Mouse (Mus musculus): ENCODE measurements around the gene Frem1.

The Frem1 gene

DNA sequence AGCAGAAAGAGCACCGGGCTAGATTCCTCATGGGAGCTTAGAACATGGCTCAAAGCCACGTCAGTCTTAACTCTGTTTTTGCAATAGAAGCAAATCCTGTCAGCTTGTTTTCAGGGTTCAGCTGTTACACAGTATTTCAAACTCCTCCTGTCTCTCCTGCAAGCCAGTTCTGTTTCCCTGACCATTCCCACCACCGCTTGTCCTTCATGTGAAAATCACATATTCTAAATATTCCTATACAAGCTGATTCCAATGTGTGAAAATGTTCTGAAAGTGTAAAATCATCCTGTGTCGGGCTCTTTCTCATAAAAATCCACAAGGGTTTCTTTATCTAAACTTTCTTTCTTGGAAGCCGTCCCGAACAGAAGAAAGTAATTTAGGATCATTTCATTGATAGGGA, 22.0 kb downstream of the Frem1 start:
- no peak for DNase-seq (ENCODE audit: low read depth)

DNA sequence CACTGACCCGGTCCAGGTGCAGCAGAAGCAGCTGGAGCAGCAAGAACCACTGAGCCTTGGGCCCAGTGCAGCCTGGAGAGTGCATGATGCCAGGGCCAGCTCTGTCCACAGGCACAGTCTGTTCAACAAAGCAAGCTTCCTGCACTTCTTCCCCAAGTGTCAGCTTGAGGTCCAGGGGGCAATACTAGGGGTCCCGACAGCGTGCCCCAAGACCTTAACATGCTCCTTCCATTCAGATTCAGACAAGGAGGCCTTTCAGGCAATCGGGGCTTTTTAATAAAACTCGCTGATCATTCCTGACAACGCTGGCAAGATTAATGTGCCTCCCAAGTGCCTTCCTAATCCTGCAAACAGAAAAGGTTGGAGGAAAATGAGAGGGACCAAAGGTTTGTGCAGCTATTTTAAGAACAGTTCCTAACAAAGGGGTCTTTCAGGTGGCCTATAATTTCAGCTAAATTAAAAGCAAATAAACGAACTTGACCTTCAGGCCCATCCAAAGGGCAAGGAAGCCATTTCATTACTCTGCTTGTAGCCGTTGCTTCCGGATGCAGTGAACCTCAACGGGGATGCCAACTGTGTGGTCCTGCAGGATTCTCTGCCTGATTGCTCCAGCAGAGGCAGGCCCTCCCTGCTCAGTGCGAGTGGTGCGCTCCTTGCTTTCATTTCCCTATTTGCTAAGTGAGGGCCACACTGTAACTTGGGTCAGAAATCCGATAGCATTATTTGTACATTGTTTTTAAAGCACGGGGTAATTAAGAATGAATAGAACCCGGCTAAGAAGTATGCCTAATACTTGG, 31.2 kb downstream of the Frem1 start:
- no peak for DNase-seq (ENCODE audit: low read depth)

- no peak for DNase-seq (ENCODE audit: low read depth)
These were observed 33.7 kb downstream of the Frem1 start for GRCm38 (mm10) chr4:83018111-83019105.

DNA sequence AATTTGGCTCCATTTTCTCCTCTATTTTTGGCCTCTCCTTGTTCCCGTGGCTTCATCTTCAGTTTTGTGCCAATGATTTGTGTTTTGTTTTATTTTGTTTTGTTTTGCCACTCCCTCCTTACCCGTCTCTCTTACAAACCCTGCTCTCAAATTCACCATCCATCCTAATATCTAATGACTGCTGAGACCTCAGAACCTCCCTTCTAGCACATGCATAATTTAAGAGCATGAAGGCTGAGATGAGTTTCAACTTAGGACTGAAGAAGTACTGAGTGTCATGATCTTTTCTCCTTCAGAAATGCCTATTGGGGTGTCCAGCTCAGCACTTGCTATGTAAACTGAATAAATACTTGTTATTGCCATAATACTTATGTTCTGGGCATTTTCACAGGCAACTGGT, 37.6 kb downstream of the Frem1 start:
- no peak for DNase-seq (ENCODE audit: low read depth)

DNA sequence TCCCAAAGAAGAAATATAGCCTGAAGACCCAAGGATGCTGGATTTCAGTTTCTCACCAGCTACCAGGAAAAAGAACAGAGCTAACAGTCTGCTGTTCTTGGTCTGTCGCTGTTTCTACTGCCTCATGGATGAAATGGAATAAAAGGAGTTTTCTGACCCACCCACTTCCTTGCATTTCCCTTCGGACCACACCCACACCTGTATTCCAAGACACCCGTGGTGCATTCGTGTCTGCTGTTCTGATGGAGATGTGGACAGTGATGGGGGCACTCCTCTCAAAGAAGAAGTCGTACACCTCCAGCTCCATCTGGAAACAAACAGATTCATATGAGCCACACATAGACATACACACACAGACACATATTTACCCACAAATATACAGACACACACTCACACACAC, 48.1 kb downstream of the Frem1 start:
- DNase-seq (ENCODE audit: low read depth): no peak

DNA sequence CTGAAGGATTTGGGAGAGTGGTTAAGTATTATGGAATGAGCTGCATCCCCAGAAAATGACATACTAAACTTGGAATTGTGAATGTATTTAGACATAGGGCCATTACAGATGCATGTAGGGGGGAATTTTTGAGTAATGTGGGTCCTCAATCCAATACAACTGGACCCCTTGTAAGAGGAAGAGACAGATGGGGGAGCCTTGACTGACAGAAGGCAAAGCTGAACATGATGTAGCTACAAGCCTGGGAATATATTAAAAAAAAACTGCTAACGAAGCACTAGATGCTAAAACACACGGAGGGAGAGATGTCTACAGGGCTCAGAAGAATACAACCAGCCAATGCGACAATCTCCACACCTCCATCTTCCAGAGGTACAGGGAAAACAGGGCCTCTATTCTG, 60.1 kb downstream of the Frem1 start:
- no peak for DNase-seq (ENCODE audit: low read depth)

DNA sequence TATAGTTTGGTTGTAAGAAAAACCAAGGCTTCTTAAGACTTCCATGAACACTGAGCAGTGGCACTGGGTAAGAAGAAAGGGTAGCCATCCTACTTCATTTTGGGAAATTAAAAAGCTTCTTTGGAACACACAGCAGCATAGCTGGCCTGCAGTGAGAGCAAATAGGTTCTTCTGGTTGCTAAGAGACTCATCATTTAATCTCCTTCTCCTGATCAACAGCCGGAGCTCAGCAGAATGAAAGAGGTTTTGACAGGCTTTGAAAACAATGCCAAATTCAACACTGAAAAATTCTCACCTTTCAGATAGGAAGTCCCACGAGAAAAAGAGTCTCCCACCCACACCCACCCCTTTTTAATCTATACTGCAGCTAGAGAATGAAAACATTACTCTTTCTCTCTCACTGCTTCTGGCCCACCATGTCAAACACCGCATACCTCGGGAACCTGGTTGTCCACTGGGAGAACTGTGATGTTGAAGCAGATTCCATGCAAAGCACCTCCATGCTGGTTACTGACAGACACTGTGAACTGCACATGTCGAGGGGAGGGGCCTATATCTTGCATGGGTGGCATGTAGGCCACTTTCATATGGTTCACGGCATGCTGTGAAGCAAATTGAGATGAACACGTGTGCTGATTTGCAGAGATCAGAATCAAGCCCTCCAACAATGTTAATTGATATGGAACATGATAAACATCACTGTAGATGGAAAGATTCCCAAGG, 61.0 kb downstream of the Frem1 start:
- DNase-seq (ENCODE audit: low read depth): no peak

DNA sequence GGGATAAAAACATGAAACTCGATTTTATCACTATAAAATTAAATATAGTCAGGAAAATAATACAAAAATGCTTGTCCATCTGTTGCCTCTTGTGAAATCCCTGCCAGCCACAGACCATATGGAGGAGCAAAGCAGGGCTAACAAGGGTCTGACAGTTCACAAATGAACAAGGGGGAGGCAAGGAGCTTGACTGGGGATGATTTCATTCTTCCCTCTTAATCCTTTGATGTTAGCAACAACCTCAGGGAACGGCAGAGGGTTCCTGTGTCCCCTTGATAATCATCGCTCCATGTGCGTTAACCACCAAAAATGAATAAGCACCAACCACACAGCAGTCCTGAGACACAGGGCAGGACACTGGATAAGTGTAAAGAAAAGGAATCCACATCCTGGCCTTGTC, 79.8 kb downstream of the Frem1 start:
- DNase-seq (ENCODE audit: low read depth): no peak

DNA sequence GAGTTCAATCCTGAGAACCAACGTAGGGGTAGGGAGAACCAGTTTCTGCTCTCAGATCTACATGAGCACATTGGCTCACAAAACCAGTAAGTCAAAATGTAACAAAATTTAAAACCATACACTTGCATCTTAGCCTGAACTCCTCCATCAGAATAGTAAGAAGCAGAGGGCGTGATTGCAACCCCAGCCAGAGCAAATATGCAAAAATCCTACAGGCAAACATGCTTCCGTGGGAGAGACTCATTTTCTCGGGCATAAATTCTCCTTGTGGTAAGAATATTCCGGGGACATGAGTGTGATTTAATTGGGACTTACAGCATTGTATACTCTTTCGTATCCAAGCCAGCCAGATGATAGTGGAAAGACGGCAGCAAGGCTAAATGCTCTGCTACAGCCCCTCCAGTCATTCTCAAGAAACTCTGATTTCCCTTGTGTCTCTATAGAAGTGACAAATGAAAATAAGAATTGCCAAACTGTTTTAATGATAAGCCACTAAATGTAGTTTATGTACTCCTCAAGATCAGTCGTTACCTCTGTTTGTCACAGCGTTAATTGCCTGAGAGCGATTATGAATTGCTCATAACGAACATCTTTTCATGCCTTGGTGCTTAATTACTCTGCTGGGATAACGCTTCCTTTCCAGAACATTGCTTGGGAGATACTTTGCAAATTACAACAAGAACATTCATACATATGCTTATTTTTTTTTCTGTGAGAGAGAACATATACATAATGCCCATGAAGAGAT, 81.1 kb downstream of the Frem1 start:
- no peak for DNase-seq (ENCODE audit: low read depth)

GRCm38 (mm10) chr4:82961024-82961423, 91.1 kb downstream of the Frem1 start:
- no peak for DNase-seq (ENCODE audit: low read depth)

DNA sequence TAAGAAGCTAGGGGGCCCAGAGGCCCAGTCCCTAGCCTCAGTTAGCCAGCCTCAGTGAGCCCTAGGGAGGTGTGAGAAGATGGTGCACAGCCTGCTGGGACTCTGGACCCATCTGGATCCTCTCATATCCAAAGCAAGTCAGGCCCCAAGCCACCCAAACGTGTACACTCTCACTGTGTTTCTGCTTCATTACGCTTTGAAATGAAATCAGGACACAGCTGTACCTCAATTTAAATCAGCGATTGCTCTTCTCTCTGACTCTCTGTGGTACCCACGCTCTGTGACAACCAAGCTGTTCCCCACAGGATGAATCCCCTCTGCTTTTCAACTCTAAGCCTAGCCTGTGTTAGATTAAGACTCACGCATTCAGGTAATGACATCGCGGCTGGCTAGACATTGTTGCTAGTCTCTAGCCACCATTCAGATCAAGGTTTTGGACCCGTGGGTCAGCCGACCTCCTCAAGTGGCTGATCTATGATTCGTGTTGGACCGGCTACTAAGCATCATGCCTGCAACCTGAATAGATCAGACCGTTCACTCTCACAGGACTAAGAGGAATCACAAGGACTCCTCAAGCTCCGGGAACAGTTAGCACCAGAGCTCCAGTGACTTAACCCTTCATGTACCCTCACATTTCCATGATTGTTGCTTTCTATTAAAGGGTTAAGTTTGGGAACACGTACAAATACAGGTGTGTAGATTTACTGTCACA, 94.2 kb downstream of the Frem1 start:
- DNase-seq (ENCODE audit: low read depth): no peak

GRCm38 (mm10) chr4:82953992-82954391, 98.1 kb downstream of the Frem1 start:
- DNase-seq (ENCODE audit: low read depth): no peak

DNA sequence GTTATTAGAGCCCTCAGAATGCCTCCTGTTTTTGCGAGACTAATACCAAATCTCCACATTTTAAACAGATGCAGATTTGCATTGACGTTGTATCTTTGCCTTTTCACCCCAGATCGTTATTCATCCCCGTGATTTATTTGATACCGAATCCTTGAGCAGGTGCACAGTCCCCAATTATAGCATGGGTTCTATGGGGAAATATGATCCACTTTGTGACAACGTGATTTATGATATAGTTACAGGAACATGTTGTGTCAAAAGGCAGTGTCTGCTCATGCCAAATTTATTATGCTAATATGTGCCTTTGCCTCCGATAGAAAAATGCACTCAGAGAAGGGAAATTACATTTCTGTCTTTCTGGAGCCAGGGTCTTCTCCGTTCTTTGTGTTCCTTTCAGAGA, 102.6 kb downstream of the Frem1 start:
- DNase-seq (ENCODE audit: low read depth): no peak

GRCm38 (mm10) chr4:82946721-82947120, 105.4 kb downstream of the Frem1 start:
- no peak for DNase-seq (ENCODE audit: low read depth)

GRCm38 (mm10) chr4:82946276-82946612, 105.9 kb downstream of the Frem1 start:
- no peak for DNase-seq (ENCODE audit: low read depth)

GRCm38 (mm10) chr4:82945572-82946275, 106.4 kb downstream of the Frem1 start:
- DNase-seq (ENCODE audit: low read depth): no peak

DNA sequence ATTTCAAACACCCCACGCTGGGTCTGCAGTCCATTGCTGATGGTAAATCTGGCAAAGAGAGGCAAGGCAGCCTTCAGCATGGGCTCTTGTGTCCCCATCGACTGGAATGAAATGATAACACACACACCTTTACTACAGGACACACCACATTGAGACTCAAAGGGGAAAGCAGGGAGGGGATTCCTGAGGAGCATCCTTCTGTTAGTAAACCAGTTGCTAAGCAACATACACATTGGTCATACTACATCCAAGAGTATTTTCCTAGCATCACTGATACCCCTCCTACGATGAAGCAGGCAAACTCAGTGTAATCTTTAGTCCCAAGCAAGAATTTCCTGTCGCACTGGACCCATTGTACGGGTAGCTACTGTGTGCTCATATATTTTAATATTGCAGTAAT, 111.5 kb downstream of the Frem1 start:
- DNase-seq (ENCODE audit: low read depth): no peak

- no peak for DNase-seq (ENCODE audit: low read depth)
These were observed 111.9 kb downstream of the Frem1 start for GRCm38 (mm10) chr4:82940248-82940647.

DNA sequence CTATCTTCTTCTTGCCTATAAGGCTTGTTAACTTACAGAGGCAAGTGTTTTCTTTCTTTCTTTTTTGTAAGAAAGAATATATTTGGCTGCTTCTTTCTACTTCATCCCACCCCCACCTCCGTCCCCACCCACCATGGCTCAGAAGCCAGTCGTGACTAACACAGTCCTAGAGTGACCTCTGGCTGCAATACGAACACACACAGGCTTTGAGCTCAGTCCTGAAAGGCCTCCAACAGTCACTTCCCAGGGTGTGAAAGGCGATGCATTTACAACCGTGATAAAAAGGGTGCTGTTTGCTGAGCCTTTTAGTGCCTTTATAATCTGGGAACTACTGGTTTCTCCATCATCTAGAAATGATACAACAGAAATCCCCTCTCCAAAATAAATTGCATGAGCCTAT, 117.8 kb downstream of the Frem1 start:
- DNase-seq (ENCODE audit: low read depth): peak; percentile 18

GRCm38 (mm10) chr4:82933698-82934210, 118.4 kb downstream of the Frem1 start:
- DNase-seq (ENCODE audit: low read depth): peak; percentile 66

Data from c-Kit-positive CD71-negative TER-119-negative erythroid progenitor cells, embryonic 14.5 days (primary cell).